Mouse (Mus musculus) brain, embryonic 14.5 days (tissue): Measurements from ENCODE around the gene Btd. TPM values are rescaled to one million over a fixed set of nuclear protein-coding genes. Genes with fewer than 3 reads are reported as not detected.

Source experiments
- DNase-seq: peaks from one replicate; pipeline ENCODE4 v3.0.0-alpha.2; 2011; ENCODE audit warnings: low read depth
- CTCF ChIP-seq: fragments of 200-500 bp; IDR thresholded peaks from 2 replicates; pipeline ENCODE4 v1.5.1; 2012; ENCODE audit warnings: inconsistent platforms, mild to moderate bottlenecking, moderate library complexity, borderline replicate concordance; ENCODE audit not compliant: insufficient read depth, insufficient read length; ENCODE audit errors: extremely low read depth
- POLR2A ChIP-seq: fragments of 200-500 bp; IDR thresholded peaks from 2 replicates; pipeline ENCODE4 v1.6.1; 2012; ENCODE audit warnings: mild to moderate bottlenecking, inconsistent platforms, borderline replicate concordance; ENCODE audit not compliant: poor library complexity, insufficient read depth, insufficient read length, severe bottlenecking; ENCODE audit errors: extremely low read depth
- polyA plus RNA-seq: library from polyadenylated mRNA; depleted of rRNA; stranded (reverse); fragments of >200 nt; gene quantifications from 2 replicates; pipeline ENCODE4 v1.2.3, GENCODE M21; 2012

Gene Btd
- polyA plus RNA-seq, 1 experiment: 25.2 TPM

DNA sequence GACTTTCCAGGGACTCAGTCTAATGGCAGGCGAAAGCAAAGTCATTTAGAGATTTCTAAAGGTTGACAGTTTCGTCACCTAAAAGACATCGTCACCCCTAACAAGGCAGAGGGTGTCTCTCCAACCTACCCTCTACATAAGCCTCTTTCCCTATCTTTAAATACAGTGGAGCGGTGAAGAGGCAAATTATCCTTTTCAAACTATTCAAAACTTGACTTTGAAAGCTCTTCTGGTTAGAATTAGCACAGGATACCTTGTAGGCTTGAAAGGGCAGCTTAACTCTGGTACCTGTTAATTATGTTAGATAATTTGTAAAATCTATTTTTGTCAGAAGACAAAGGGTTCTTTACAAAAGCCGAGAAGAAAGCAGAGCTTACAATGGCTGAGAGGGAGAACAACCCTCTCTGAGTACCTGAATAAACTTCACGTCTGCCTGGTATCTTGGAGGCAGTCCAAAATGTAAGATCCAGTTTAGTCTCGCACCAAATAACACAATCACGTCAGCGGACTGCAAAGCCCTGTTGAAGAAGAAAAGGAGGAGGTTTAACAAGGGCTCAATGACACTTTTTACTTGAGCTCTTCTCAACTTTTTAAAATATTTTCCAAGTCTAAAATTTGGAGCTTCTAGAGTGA, 20.1 kb upstream of the Btd start:
- DNase-seq: peak; percentile 47
- TF ChIP-seq CTCF: no peak
- no peak for TF ChIP-seq POLR2A

DNA sequence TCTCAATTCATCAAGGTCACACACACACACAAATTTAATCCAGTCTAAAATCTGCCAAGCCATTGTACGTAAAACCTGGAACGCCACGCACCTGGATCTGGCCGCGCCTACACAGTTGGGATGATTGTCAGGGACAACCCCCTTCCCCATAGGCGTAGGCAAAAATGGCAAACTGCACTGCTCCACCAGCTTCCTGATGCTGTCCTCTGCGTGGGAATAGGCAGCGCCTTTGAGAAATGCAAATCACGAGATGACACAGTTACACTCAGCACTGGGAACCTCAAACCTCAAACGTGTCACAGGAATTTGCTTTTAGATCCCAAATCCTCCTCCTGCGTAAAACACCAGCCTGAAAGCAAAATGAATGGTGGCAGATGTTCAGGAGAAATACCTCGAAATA, 18.1 kb upstream of the Btd start:
- no peak for DNase-seq
- no peak for TF ChIP-seq POLR2A
- no peak for TF ChIP-seq CTCF

DNA sequence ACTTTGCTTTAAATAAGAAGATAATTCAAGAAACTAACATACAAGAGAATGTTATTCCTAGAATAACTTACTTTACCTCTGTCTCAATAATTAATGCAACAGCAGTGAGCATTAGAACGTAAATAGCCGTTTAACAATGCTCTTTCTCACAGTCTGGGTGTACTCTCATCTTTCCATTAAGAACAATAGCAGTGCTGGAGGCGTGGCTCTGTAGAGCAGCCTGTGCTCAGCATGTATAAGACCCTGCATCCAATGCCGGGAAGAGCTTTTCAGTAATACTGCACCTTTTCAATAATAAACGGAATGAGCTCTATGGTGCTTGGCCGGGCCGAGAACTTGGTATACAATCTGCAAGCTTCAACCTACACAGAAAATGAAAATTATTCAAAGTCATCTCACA, 10.2 kb upstream of the Btd start:
- TF ChIP-seq POLR2A (no peak), CTCF (no peak)
- peak; percentile 62 for DNase-seq

GRCm38 (mm10) chr14:31640346-31640889, 410 bp upstream of the Btd start, which contains the start of gene Gm49387:
Gm49387 (minus strand) TSS chr14:31640878.
- no peak for TF ChIP-seq POLR2A
- no peak for TF ChIP-seq CTCF
- DNase-seq: no peak

DNA sequence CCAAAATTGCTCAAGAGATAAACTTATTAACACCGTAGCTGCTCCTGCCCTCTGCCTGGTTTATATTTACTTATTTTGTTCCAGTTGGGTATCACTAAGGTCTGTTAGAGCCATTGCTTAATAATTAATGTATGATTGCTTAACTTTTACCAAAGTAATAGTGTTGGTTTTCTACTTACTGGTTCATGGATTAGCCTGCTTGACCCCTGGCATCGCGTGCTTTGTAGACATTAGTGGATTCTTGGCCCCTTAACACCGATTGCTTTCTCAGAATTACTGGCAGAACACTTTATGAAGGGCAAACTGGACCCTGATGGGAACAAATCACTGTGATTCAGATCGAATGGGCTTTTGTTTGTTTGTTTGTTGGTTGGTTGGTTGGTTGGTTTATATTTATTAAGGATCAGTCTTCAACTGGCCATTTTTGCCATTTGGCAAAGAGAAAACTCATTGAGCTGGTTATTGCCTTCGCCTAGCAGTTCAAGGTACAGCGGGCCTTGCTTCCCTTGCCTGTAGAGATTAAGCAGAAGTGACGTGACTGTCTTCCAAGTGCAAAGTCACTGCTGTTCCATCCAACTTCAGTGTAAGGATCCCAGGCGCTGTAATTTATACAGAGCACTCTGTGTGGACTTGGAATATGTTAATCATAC, 803 bp downstream of the Btd start:
- DNase-seq: no peak
- no peak for TF ChIP-seq POLR2A
- no peak for TF ChIP-seq CTCF

- DNase-seq: no peak
- TF ChIP-seq POLR2A (no peak), CTCF (no peak)
Observed at GRCm38 (mm10) chr14:31644183-31644830, 3.5 kb downstream of the Btd start.

- TF ChIP-seq CTCF (peak; percentile 26; the same call in 1 of the 2 replicates), POLR2A (no peak)
- no peak for DNase-seq
Observed at GRCm38 (mm10) chr14:31644931-31645547, 4.2 kb downstream of the Btd start.

DNA sequence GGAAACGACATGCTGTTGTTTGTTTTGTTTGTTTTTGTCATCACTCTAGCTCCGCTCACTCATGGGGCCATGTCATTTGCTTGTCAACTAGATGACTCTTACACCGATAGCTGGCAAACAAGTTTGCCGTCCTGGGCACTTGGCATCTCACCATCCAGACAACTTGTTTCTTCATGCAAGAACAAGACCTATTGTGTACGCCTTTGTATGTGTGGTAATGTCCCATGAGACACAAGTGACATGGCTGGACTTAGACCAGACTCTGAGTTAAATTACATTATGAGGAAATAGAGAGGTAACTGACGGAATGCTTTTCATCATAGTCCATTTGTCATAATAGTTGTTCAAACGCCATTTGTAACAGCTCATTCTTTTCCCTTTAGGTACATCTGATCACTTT, 5.1 kb downstream of the Btd start:
- TF ChIP-seq CTCF (no peak), POLR2A (no peak)
- DNase-seq: no peak

DNA sequence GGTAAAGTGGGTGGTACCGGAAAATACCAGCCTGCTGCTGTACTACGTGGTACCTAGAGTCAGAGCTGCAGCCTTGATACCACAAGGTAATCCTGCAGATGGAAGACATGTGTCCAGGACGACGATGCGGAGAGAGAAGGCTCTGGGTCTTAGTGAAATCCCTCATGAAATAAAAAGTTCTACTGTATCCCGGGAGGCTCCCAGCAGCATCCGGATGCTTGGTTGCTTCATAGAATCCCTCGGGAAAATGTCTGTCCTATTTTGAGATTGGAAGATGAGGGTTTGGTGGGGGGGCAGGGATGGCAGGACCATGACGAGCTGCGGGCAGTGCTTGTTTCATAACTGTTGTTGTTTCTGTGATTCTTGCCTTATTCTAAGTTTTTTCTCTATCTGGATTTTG, 7.2 kb downstream of the Btd start:
- no peak for TF ChIP-seq CTCF
- TF ChIP-seq POLR2A: no peak
- no peak for DNase-seq

- TF ChIP-seq CTCF: peak; percentile 12; the same call in 1 of the 2 replicates
- TF ChIP-seq POLR2A: no peak
- no peak for DNase-seq
Observed at GRCm38 (mm10) chr14:31650347-31650746, 9.5 kb downstream of the Btd start.

- TF ChIP-seq POLR2A (no peak), CTCF (no peak)
- DNase-seq: no peak
Observed at GRCm38 (mm10) chr14:31651206-31651605, 10.4 kb downstream of the Btd start.

DNA sequence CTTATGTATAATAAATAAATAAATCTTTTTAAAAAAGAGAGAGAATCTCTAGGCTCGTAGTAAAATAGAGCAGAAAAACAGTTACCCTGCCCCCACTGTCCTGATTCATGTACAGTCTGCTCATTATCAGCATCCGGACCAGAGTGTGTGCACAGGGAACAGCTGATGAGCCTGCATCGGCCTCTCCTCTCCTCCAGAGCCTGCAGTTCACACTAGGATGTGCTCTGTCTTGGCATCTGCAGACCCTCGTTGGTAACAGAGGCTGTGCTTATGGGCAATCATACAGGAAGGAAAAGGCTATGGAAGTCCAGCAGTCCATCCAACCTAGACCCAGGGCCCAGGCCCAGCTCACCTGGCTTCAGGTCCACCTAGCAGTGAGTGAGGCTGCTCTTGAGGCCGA, 11.3 kb downstream of the Btd start:
- TF ChIP-seq POLR2A (no peak), CTCF (no peak)
- DNase-seq: no peak
